Mouse (Mus musculus): Measurements from ENCODE around the gene Serhl. TPM values are rescaled to one million over a fixed set of nuclear protein-coding genes. Genes with fewer than 3 reads are reported as not detected.
A peak's percentile ranks its signal among the peaks of the same experiment; 100 is the strongest.

Serhl gene
- polyA plus RNA-seq, 1 experiment from 2014 or later, result 40.3 TPM

DNA sequence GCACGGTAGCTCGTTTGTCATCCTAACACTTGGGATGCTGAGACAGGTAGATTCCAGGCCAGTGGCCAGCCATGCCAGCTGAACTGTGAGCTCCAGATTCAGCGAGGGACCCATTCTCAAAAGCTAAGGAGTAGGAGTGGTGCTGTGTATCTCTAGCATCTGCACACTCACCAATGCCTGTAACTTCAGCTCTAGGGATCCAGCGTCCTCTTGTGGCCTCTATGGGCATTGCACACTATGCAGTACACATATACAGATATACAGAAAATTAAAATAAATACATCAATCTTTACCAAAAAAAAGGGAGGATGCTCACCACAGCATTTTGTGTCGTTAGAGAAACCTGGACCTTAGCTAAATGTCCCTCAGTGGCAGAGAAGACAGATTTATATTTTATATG lies 17.6 kb upstream of the Serhl start:
- 86% methylated on average over 5 of the region's 5 CpGs for WGBS
- ATAC-seq (ENCODE audit: insufficient read depth, low FRiP score, low TSS enrichment) (no peak), DNase-seq (ENCODE audit: low spot score) (no peak)
- Histone ChIP-seq H3K9ac (ENCODE audit: low read length) (no peak overlapping the region), H3K27ac (ENCODE audit: low read depth, low read length) (no peak overlapping the region), H3K4me2 (ENCODE audit: low read depth) (no peak overlapping the region), H3K9me3 (ENCODE audit: control insufficient read depth, low read length) (no peaks in the 10 kb centered on the region), H3K4me3 (ENCODE audit: low read depth, low read length) (no peak overlapping the region), H3K4me1 (ENCODE audit: control insufficient read depth, insufficient read depth, low read length) (no peaks in the 10 kb centered on the region), H3K27me3 (ENCODE audit: control insufficient read depth, insufficient read depth, low read length) (no peaks in the 10 kb centered on the region), H3K36me3 (ENCODE audit: control insufficient read depth, insufficient read depth, low read length) (no peaks in the 10 kb centered on the region)

DNA sequence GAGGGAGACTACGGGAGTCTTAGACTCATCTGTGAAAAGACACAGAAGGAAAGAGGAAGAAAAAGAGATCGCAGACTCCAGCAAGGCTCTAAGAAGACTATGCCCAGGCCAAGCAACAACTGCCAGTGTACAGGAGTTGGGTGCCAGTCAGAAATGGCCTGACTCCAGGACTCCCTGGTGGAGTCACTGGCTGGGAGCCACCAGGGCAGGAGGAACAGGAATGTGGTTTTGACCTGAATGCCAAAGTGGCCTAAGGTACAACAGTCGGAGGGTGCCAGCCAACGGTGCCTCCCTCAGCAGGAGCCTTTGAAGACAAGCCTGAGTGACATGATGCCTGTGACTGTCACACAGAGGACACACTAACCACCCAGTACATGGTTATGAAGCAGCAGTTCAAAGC lies 15.1 kb upstream of the Serhl start:
- Histone ChIP-seq H3K36me3 (ENCODE audit: control insufficient read depth, insufficient read depth, low read length) (no peaks in the 10 kb centered on the region), H3K9me3 (ENCODE audit: control insufficient read depth, low read length) (no peaks in the 10 kb centered on the region), H3K9ac (ENCODE audit: low read length) (no peak overlapping the region), H3K4me3 (ENCODE audit: low read depth, low read length) (no peak overlapping the region), H3K27ac (ENCODE audit: low read depth, low read length) (no peak overlapping the region), H3K4me2 (ENCODE audit: low read depth) (no peak overlapping the region), H3K4me1 (ENCODE audit: control insufficient read depth, insufficient read depth, low read length) (no peaks in the 10 kb centered on the region), H3K27me3 (ENCODE audit: control insufficient read depth, insufficient read depth, low read length) (no peaks in the 10 kb centered on the region)
- WGBS, result 87% methylated on average over 4 of the region's 4 CpGs
- ATAC-seq (ENCODE audit: insufficient read depth, low FRiP score, low TSS enrichment) (no peak), DNase-seq (ENCODE audit: low spot score) (no peak)

DNA sequence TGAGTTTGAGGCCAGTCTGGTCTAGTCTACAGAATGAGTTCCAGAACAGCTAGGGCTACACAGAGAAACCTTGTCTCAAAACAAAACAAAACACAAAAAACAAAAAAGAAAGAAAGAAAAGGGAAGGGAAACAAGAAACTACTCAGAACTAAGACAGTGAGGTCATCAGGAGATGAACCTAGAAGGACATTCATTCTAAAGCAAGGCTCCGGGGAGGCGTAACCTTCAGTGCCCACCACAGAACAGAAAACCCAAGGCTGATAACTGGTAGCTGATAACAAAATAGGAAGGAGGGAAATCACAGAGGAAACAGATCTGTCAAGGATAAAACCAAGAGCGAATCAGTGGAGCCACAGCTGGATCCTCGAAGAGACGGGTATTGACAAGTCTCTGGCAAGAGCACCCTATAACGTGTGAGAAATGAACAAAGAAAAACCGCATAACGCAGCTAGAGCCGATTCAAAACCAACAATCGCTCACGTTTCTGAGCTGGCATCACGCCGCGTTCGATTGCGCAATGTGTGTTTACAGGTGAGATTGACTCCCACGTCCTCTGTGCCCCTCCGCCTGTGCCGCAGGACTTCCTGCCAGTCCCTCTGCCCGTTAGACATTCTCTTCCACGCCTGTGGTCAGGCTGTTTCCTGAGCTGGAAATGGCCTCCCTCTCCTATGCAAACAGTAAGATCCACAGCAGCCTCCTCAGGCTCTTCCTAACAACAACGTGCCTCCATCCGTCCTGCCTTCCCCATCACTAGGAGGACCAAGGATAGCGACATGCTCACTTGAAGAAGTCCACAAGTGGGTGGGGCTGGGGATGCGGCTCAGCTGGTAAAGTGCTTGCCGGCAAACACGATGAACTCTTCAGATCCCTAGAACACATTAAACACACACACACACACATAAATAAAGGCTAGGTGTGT lies 13.4 kb upstream of the Serhl start:
- 67% methylated on average over 27 of the region's 27 CpGs for whole genome bisulfite sequencing
- Histone ChIP-seq H3K36me3 (ENCODE audit: control insufficient read depth, insufficient read depth, low read length) (no peaks in the 10 kb centered on the region), H3K27ac (ENCODE audit: low read depth, low read length) (no peak overlapping the region), H3K4me3 (ENCODE audit: low read depth, low read length) (no peak overlapping the region), H3K4me2 (ENCODE audit: low read depth) (no peak overlapping the region), H3K9ac (ENCODE audit: low read length) (no peak overlapping the region), H3K27me3 (ENCODE audit: control insufficient read depth, insufficient read depth, low read length) (no peaks in the 10 kb centered on the region), H3K9me3 (ENCODE audit: control insufficient read depth, low read length) (no peaks in the 10 kb centered on the region), H3K4me1 (ENCODE audit: control insufficient read depth, insufficient read depth, low read length) (no peaks in the 10 kb centered on the region)
- ATAC-seq (ENCODE audit: insufficient read depth, low FRiP score, low TSS enrichment), result no peak
- DNase-seq (ENCODE audit: low spot score), result no peak

DNA sequence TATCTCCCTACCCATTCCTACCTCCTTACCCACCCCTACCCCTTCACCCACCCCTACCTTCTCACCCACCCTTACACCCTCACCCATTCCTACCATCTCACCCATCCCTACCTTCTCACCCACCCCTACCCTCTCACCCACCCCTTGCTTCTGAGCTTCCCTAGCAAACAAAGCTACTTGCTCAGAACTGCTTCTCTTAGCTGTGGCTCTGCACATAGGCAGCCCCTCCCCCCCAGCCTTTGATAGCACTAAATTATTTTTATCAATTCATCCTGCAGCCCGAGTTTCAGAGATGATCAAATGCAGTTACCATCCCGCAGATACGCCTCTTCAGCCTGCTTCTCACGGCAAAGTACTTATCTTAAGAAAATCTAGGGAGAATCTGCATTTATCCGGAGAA lies 5.8 kb upstream of the Serhl start:
- H3K27me3 ChIP-seq (ENCODE audit: control insufficient read depth, insufficient read depth, low read length), result no peaks in the 10 kb centered on the region
- no peaks in the 10 kb centered on the region for H3K9me3 ChIP-seq (ENCODE audit: control insufficient read depth, low read length)
- H3K36me3 ChIP-seq (ENCODE audit: control insufficient read depth, insufficient read depth, low read length), result no peaks in the 10 kb centered on the region
- H3K4me1 ChIP-seq (ENCODE audit: control insufficient read depth, insufficient read depth, low read length), result no peaks in the 10 kb centered on the region
- ATAC-seq (ENCODE audit: insufficient read depth, low FRiP score, low TSS enrichment) (no peak), DNase-seq (ENCODE audit: low spot score) (no peak)
- WGBS, result 72% methylated on average over 5 of the region's 5 CpGs
- no peak overlapping the region for H3K27ac ChIP-seq (ENCODE audit: low read depth, low read length)
- H3K9ac ChIP-seq (ENCODE audit: low read length), result no peak overlapping the region
- H3K4me2 ChIP-seq (ENCODE audit: low read depth), result no peak overlapping the region
- H3K4me3 ChIP-seq (ENCODE audit: low read depth, low read length), result no peak overlapping the region

DNA sequence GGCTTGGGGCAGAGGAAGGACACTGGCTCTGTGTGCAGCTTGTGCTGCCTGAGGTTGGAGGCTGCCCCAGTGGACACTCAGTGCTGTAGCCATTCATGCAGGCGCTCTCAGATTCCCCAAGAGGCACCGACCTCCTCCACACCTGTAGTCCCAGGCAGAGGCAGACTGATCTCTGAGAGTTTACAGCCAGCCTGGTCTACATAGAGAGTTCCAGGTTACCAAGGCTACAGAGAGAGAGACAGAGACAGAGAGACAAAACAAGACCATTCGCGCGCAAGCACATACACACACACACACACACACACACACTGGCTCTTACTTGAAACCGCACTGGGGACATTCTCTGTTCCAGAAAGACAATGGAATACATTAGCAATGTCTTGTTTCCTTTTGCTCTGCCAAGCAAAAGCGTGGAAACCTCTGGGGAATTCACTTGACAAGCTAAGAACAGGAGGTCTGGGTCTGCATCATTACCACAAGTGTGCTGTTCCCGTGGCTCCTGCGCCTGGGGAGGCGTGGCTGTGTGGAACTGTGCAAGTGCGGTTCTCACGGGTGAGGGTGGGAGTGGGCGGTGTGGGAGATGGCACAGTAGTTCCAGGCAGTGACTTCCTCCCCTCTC lies 5.2 kb upstream of the Serhl start:
- ATAC-seq (ENCODE audit: insufficient read depth, low FRiP score, low TSS enrichment), result no peak
- WGBS, result 68% methylated on average over 13 of the region's 13 CpGs
- H3K9ac ChIP-seq (ENCODE audit: low read length), result no peak overlapping the region
- H3K4me3 ChIP-seq (ENCODE audit: low read depth, low read length), result no peak overlapping the region
- no peak overlapping the region for H3K4me2 ChIP-seq (ENCODE audit: low read depth)
- H3K27ac ChIP-seq (ENCODE audit: low read depth, low read length), result no peak overlapping the region
- H3K4me1 ChIP-seq (ENCODE audit: control insufficient read depth, insufficient read depth, low read length), result peaks cover 3% of the 10 kb centered on the region
- no peaks in the 10 kb centered on the region for H3K9me3 ChIP-seq (ENCODE audit: control insufficient read depth, low read length)
- H3K27me3 ChIP-seq (ENCODE audit: control insufficient read depth, insufficient read depth, low read length), result peaks cover 2% of the 10 kb centered on the region; the same call in 1 of the 2 replicates
- no peak for DNase-seq (ENCODE audit: low spot score)
- H3K36me3 ChIP-seq (ENCODE audit: control insufficient read depth, insufficient read depth, low read length), result no peaks in the 10 kb centered on the region

DNA sequence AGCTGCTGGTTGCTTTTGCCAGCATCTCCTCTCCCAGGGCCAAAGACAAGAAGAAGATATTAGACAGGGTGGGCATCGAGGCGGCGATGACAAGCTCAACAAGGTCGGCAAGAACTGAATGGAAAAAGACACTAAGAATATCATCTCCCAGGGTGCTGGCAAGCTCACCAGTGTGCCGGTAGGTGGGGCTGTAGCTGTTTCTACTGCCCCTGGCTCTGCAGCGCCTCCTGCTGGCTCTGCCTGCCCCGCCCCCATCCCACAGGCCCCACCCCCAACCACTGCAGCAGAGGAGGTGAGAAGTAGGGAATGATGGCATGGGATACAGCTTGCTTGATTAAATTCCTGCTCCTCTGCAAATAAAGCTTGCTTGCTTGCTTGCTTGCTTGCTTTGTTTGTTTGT lies 3.4 kb upstream of the Serhl start:
- 36% methylated on average over 7 of the region's 7 CpGs for WGBS
- H3K4me1 ChIP-seq (ENCODE audit: control insufficient read depth, insufficient read depth, low read length), result peaks cover 7% of the 10 kb centered on the region

DNA sequence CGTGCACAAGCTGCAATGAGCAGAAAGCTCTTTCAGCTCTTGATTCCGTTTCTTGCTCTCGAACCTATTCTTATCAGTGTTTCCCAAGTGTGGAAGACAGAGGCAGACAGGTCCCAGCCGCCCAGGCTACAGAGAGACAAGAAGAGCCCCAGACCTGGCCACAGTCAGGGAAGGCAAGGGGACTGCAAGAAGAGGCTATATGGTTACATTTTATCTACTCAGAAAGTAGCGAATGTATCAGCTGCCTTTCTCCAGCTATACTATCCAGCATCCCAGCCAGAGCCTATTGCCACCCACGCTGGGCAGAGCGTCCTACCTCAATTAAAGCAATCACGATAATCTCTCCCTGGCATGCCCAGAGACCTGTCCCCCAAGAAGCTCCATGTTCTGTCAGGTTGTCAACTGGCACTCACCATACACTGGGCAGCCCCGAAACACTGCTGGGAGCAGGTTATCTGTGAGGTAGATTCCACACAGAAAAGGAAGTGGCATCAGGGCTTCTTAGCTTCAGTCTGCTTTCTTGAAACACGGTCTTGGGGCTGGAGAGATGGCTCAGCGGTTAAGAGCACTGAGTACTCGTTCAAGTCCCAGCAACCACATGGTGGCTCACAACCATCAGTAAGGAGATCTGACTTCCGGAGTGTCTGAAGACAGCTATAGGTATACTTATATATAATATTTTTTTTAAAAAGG lies 2.5 kb upstream of the Serhl start:
- H3K9ac ChIP-seq (ENCODE audit: low read length), result no peak overlapping the region
- H3K4me1 ChIP-seq (ENCODE audit: control insufficient read depth, insufficient read depth, low read length), result peaks cover 7% of the 10 kb centered on the region
- H3K4me3 ChIP-seq (ENCODE audit: low read depth, low read length), result no peak overlapping the region
- no peaks in the 10 kb centered on the region for H3K36me3 ChIP-seq (ENCODE audit: control insufficient read depth, insufficient read depth, low read length)
- H3K4me2 ChIP-seq (ENCODE audit: low read depth), result no peak overlapping the region
- ATAC-seq (ENCODE audit: insufficient read depth, low FRiP score, low TSS enrichment) (no peak), DNase-seq (ENCODE audit: low spot score) (no peak)
- no peak overlapping the region for H3K27ac ChIP-seq (ENCODE audit: low read depth, low read length)
- peaks cover 7% of the 10 kb centered on the region; the same call in 1 of the 2 replicates for H3K27me3 ChIP-seq (ENCODE audit: control insufficient read depth, insufficient read depth, low read length)
- no peaks in the 10 kb centered on the region for H3K9me3 ChIP-seq (ENCODE audit: control insufficient read depth, low read length)
- 85% methylated on average over 13 of the region's 13 CpGs for WGBS

More for the DNA sequence above, 3.4 kb upstream of the Serhl start:
- Histone ChIP-seq H3K4me3 (ENCODE audit: low read depth, low read length) (no peak overlapping the region), H3K4me2 (ENCODE audit: low read depth) (no peak overlapping the region), H3K9ac (ENCODE audit: low read length) (no peak overlapping the region), H3K27ac (ENCODE audit: low read depth, low read length) (no peak overlapping the region), H3K36me3 (ENCODE audit: control insufficient read depth, insufficient read depth, low read length) (no peaks in the 10 kb centered on the region), H3K9me3 (ENCODE audit: control insufficient read depth, low read length) (no peaks in the 10 kb centered on the region), H3K27me3 (ENCODE audit: control insufficient read depth, insufficient read depth, low read length) (peaks cover 7% of the 10 kb centered on the region; the same call in 1 of the 2 replicates)
- ATAC-seq (ENCODE audit: insufficient read depth, low FRiP score, low TSS enrichment), result no peak
- no peak for DNase-seq (ENCODE audit: low spot score)

DNA sequence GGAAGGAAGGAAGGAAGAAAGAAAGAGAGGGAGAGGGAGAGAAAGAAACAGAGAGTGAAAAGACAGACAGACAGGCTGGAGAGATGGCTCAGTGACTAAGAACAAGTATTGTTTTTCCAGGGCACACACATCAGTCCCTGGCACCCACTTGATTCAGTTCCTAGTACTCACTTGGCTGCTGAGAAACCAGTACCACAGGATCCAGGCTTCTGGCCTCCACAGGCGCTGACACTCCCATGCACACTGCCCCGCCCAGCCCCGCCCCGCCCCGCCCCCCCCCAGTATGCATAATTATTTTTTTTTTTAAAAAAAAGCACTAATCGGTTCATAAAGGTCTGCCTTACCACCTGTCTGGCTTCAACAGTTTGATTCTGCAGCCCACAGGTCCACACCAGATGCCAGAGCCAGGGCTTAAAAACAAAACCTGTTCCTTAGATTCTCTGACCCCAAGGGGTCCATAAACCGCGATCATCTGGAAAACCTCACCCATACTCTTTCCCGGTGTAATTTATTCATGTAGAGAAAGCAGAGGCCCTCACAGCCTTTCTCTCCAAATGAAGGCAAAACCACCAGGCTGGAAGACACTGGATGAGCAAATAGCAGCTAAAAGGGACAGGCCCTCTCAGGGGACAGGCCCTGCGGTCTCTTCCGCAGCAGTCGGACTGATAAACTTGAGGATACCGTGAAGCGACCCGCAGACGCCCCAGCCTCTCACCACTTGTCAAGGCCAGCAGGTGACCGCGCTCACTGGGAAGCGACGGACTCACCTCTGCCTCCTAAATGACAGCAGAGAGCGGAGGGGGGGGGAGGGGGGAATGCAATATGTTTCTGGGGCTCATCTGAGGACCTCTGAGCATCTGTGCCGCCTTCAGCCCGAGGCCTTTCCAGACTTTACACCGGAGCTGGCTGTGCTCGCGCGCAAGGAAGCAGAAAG lies 544 bp upstream of the Serhl start:
- peaks cover 7% of the 10 kb centered on the region; the same call in 1 of the 2 replicates for H3K27me3 ChIP-seq (ENCODE audit: control insufficient read depth, insufficient read depth, low read length)
- peak overlapping the region; percentile 14; the same call in 1 of the 2 replicates for H3K4me2 ChIP-seq (ENCODE audit: low read depth)
- no peaks in the 10 kb centered on the region for H3K9me3 ChIP-seq (ENCODE audit: control insufficient read depth, low read length)
- H3K9ac ChIP-seq (ENCODE audit: low read length), result no peak overlapping the region
- H3K4me1 ChIP-seq (ENCODE audit: control insufficient read depth, insufficient read depth, low read length), result peaks cover 7% of the 10 kb centered on the region
- DNase-seq (ENCODE audit: low spot score) (no peak), ATAC-seq (ENCODE audit: insufficient read depth, low FRiP score, low TSS enrichment) (no peak)
- H3K27ac ChIP-seq (ENCODE audit: low read depth, low read length), result no peak overlapping the region
- H3K36me3 ChIP-seq (ENCODE audit: control insufficient read depth, insufficient read depth, low read length), result no peaks in the 10 kb centered on the region
- H3K4me3 ChIP-seq (ENCODE audit: low read depth, low read length), result no peak overlapping the region
- 4% methylated on average over 27 of the region's 27 CpGs for WGBS
